Mouse (Mus musculus) midbrain, embryonic 13.5 days (tissue): ENCODE data around the gene Slc22a14. TPM values are rescaled to one million over a fixed set of nuclear protein-coding genes. Genes with fewer than 3 reads are reported as not detected.
"Not testable (repeated sequence)": the region's sequence is repeated elsewhere in the genome, so short reads cannot be mapped to it uniquely, and the experiment has no call there.

Experiments
- ATAC-seq: fragments of 200-750 bp; cut with Nextera tagmentation; 2 replicates; pipeline ENCODE4 v1.8.0; 2017; ENCODE audit warnings: mild to moderate bottlenecking, moderate TSS enrichment, moderate library complexity
- H3K27ac ChIP-seq: fragments of 300-500 bp; sonication (generic); 2 replicates; pipeline ENCODE4 v1.5.1; 2015; ENCODE audit warnings: inconsistent platforms, mild to moderate bottlenecking, moderate library complexity
- H3K27me3 ChIP-seq: fragments of 300-500 bp; sonication (generic); 2 replicates; pipeline ENCODE4 v1.6.1; 2015; ENCODE audit warnings: mild to moderate bottlenecking, inconsistent platforms
- H3K36me3 ChIP-seq: fragments of 300-500 bp; sonication (generic); 2 replicates; pipeline ENCODE4 v1.6.1; 2015; ENCODE audit warnings: mild to moderate bottlenecking, inconsistent platforms
- H3K4me1 ChIP-seq: fragments of 300-500 bp; sonication (generic); replicated peaks from 2 replicates; pipeline ENCODE4 v1.6.1; 2015; ENCODE audit warnings: inconsistent platforms
- H3K4me2 ChIP-seq: fragments of 300-500 bp; sonication (generic); replicated peaks from 2 replicates; pipeline ENCODE4 v1.6.1; 2015; ENCODE audit warnings: moderate library complexity, mild to moderate bottlenecking, inconsistent platforms
- H3K4me3 ChIP-seq: fragments of 300-500 bp; sonication (generic); replicated peaks from 2 replicates; pipeline ENCODE4 v1.5.1; 2015; ENCODE audit warnings: mild to moderate bottlenecking, inconsistent platforms
- H3K9ac ChIP-seq: fragments of 300-500 bp; sonication (generic); replicated peaks from 2 replicates; pipeline ENCODE4 v1.6.1; 2015; ENCODE audit warnings: mild to moderate bottlenecking, inconsistent platforms
- H3K9me3 ChIP-seq: fragments of 300-500 bp; sonication (generic); 2 replicates; pipeline ENCODE4 v1.6.1; 2016; ENCODE audit warnings: mild to moderate bottlenecking, inconsistent platforms
- WGBS: fragments of 180-500 bp; shearing (Covaris S2); methylation state at CpG from one replicate; pipeline ENCODE4 v1.1.7; 2015; 5-methylcytosine and 5-hydroxymethylcytosine counted together
- polyA plus RNA-seq: library from polyadenylated mRNA; unstranded; fragments of >200 nt; fragmentation: Nextera tagmentation; extraction: Ambion mirVana; gene quantifications from 2 replicates; pipeline ENCODE4 v1.2.1, GENCODE M21; 2015

Gene Slc22a14
- polyA plus RNA-seq, 1 experiment from 2014 or later = 0.11 TPM

GRCm38 (mm10) chr9:119320446-119320845 lies 44.9 kb downstream of the Slc22a14 start:
- peak overlapping the region; percentile 96 for H3K4me3 ChIP-seq
- no peaks in the 10 kb centered on the region for H3K27me3 ChIP-seq
- H3K4me1 ChIP-seq = peaks cover 31% of the 10 kb centered on the region
- H3K36me3 ChIP-seq = 0 out of 2 replicates have a peak, but pooled peaks cover 4% of the 10 kb centered on the region
- ATAC-seq = no peak
- H3K9ac ChIP-seq = no peak overlapping the region
- no peaks in the 10 kb centered on the region for H3K9me3 ChIP-seq
- WGBS = 84% methylated on average over 7 of the region's 7 CpGs
- H3K4me2 ChIP-seq = peak overlapping the region; percentile 95
- no peak overlapping the region for H3K27ac ChIP-seq

GRCm38 (mm10) chr9:119318891-119319290 lies 46.5 kb downstream of the Slc22a14 start:
- WGBS = 95% methylated on average over 1 of the region's 1 CpGs
- Histone ChIP-seq H3K4me3 (no peak overlapping the region), H3K27me3 (no peaks in the 10 kb centered on the region), H3K36me3 (0 out of 2 replicates have a peak, but pooled peaks cover 4% of the 10 kb centered on the region), H3K4me2 (no peak overlapping the region), H3K4me1 (peaks cover 29% of the 10 kb centered on the region), H3K27ac (no peak overlapping the region), H3K9me3 (no peaks in the 10 kb centered on the region), H3K9ac (no peak overlapping the region)
- no peak for ATAC-seq

GRCm38 (mm10) chr9:119313096-119313495 lies 52.3 kb downstream of the Slc22a14 start:
- no peaks in the 10 kb centered on the region for H3K27me3 ChIP-seq
- no peaks in the 10 kb centered on the region for H3K36me3 ChIP-seq
- H3K27ac ChIP-seq = no peak overlapping the region
- 94% methylated on average over 10 of the region's 10 CpGs for WGBS
- H3K9ac ChIP-seq = no peak overlapping the region
- H3K4me1 ChIP-seq = no peaks in the 10 kb centered on the region
- no peak for ATAC-seq
- no peak overlapping the region for H3K4me2 ChIP-seq
- no peak overlapping the region for H3K4me3 ChIP-seq
- no peaks in the 10 kb centered on the region for H3K9me3 ChIP-seq

GRCm38 (mm10) chr9:119309067-119309466 lies 56.3 kb downstream of the Slc22a14 start:
- no peaks in the 10 kb centered on the region for H3K27me3 ChIP-seq
- 95% methylated on average over 1 of the region's 1 CpGs for WGBS
- H3K9ac ChIP-seq = no peak overlapping the region
- no peaks in the 10 kb centered on the region for H3K9me3 ChIP-seq
- no peak overlapping the region for H3K27ac ChIP-seq
- no peak overlapping the region for H3K4me3 ChIP-seq
- no peak overlapping the region for H3K4me2 ChIP-seq
- no peaks in the 10 kb centered on the region for H3K4me1 ChIP-seq
- no peaks in the 10 kb centered on the region for H3K36me3 ChIP-seq
- ATAC-seq = no peak

GRCm38 (mm10) chr9:119305863-119306262 lies 59.5 kb downstream of the Slc22a14 start:
- Histone ChIP-seq H3K9me3 (no peaks in the 10 kb centered on the region), H3K4me2 (no peak overlapping the region), H3K27me3 (no peaks in the 10 kb centered on the region), H3K9ac (no peak overlapping the region), H3K27ac (no peak overlapping the region), H3K36me3 (peaks cover 10% of the 10 kb centered on the region), H3K4me1 (no peaks in the 10 kb centered on the region), H3K4me3 (no peak overlapping the region)
- no peak for ATAC-seq
- WGBS = 93% methylated on average over 7 of the region's 7 CpGs

- Histone ChIP-seq H3K4me1 (no peaks in the 10 kb centered on the region), H3K27ac (no peak overlapping the region), H3K9me3 (no peaks in the 10 kb centered on the region), H3K9ac (no peak overlapping the region), H3K36me3 (peaks cover 14% of the 10 kb centered on the region), H3K27me3 (no peaks in the 10 kb centered on the region), H3K4me3 (no peak overlapping the region), H3K4me2 (no peak overlapping the region)
- no peak for ATAC-seq
- 96% methylated on average over 3 of the region's 3 CpGs for WGBS
These were observed 66.8 kb downstream of the Slc22a14 start for GRCm38 (mm10) chr9:119298563-119298962.

- no peak overlapping the region for H3K4me2 ChIP-seq
- no peaks in the 10 kb centered on the region for H3K9me3 ChIP-seq
- no peak overlapping the region for H3K9ac ChIP-seq
- H3K4me3 ChIP-seq = no peak overlapping the region
- no peaks in the 10 kb centered on the region for H3K27me3 ChIP-seq
- 91% methylated on average over 6 of the region's 6 CpGs for WGBS
- ATAC-seq = no peak
- peaks cover 13% of the 10 kb centered on the region for H3K36me3 ChIP-seq
- no peaks in the 10 kb centered on the region for H3K4me1 ChIP-seq
- no peak overlapping the region for H3K27ac ChIP-seq
These were observed 67.7 kb downstream of the Slc22a14 start for GRCm38 (mm10) chr9:119297696-119298095.

- peaks cover 16% of the 10 kb centered on the region for H3K36me3 ChIP-seq
- ATAC-seq = no peak
- H3K4me1 ChIP-seq = no peaks in the 10 kb centered on the region
- no peaks in the 10 kb centered on the region for H3K9me3 ChIP-seq
- H3K27ac ChIP-seq = no peak overlapping the region
- no peak overlapping the region for H3K4me2 ChIP-seq
- no peak overlapping the region for H3K9ac ChIP-seq
- no peak overlapping the region for H3K4me3 ChIP-seq
- 73% methylated on average over 3 of the region's 3 CpGs for WGBS
- no peaks in the 10 kb centered on the region for H3K27me3 ChIP-seq
These were observed 74.6 kb downstream of the Slc22a14 start for GRCm38 (mm10) chr9:119290791-119291190.

GRCm38 (mm10) chr9:119280894-119281682 lies 84.3 kb downstream of the Slc22a14 start:
- Histone ChIP-seq H3K4me1 (no peaks in the 10 kb centered on the region), H3K27me3 (no peaks in the 10 kb centered on the region), H3K4me2 (no peak overlapping the region), H3K9ac (no peak overlapping the region), H3K36me3 (peaks cover 24% of the 10 kb centered on the region), H3K9me3 (no peaks in the 10 kb centered on the region), H3K27ac (no peak overlapping the region), H3K4me3 (no peak overlapping the region)
- no peak for ATAC-seq
- 88% methylated on average over 5 of the region's 5 CpGs for WGBS

GRCm38 (mm10) chr9:119278031-119278430 lies 87.3 kb downstream of the Slc22a14 start:
- Histone ChIP-seq H3K9ac (no peak overlapping the region), H3K9me3 (no peaks in the 10 kb centered on the region), H3K27me3 (no peaks in the 10 kb centered on the region), H3K36me3 (peaks cover 21% of the 10 kb centered on the region), H3K27ac (no peak overlapping the region), H3K4me2 (no peak overlapping the region), H3K4me3 (no peak overlapping the region), H3K4me1 (no peaks in the 10 kb centered on the region)
- no peak for ATAC-seq
- WGBS = 92% methylated on average over 5 of the region's 5 CpGs

GRCm38 (mm10) chr9:119276321-119276720 lies 89.0 kb downstream of the Slc22a14 start:
- Histone ChIP-seq H3K4me2 (no peak overlapping the region), H3K27ac (no peak overlapping the region), H3K27me3 (no peaks in the 10 kb centered on the region), H3K4me3 (no peak overlapping the region), H3K36me3 (peaks cover 8% of the 10 kb centered on the region), H3K9ac (no peak overlapping the region), H3K9me3 (no peaks in the 10 kb centered on the region), H3K4me1 (no peaks in the 10 kb centered on the region)
- ATAC-seq = no peak
- WGBS = 81% methylated on average over 7 of the region's 7 CpGs

GRCm38 (mm10) chr9:119274814-119275213 lies 90.5 kb downstream of the Slc22a14 start:
- H3K27me3 ChIP-seq, H3K4me1 ChIP-seq, H3K9ac ChIP-seq, H3K4me2 ChIP-seq, H3K4me3 ChIP-seq, ATAC-seq, H3K9me3 ChIP-seq, H3K27ac ChIP-seq: not testable (repeated sequence)
- peaks cover 12% of the 10 kb centered on the region for H3K36me3 ChIP-seq
- WGBS = 98% methylated on average over 5 of the region's 5 CpGs

GRCm38 (mm10) chr9:119271496-119271895 lies 93.9 kb downstream of the Slc22a14 start:
- 86% methylated on average over 4 of the region's 4 CpGs for WGBS
- Histone ChIP-seq H3K36me3 (peaks cover 26% of the 10 kb centered on the region), H3K4me1 (no peaks in the 10 kb centered on the region), H3K9me3 (no peaks in the 10 kb centered on the region), H3K9ac (no peak overlapping the region), H3K27me3 (no peaks in the 10 kb centered on the region), H3K27ac (no peak overlapping the region), H3K4me3 (no peak overlapping the region), H3K4me2 (no peak overlapping the region)
- ATAC-seq = no peak
